Mouse (Mus musculus) heart, embryonic 15.5 days (tissue): ENCODE data around the gene Mmp23. TPM values are rescaled to one million over a fixed set of nuclear protein-coding genes. Genes with fewer than 3 reads are reported as not detected.
A peak's percentile ranks its signal among the peaks of the same experiment; 100 is the strongest.

ENCODE experiments used
- ATAC-seq: fragments of 200-750 bp; cut with Nextera tagmentation; replicated peaks from 2 replicates; pipeline ENCODE4 v1.8.0; 2017; ENCODE audit warnings: low read depth, moderate TSS enrichment; ENCODE audit not compliant: insufficient number of reproducible peaks, insufficient read depth, low FRiP score
- H3K27ac ChIP-seq: fragments of 300-500 bp; sonication (generic); 2 replicates; pipeline ENCODE4 v1.5.1; 2015; ENCODE audit warnings: mild to moderate bottlenecking, inconsistent platforms
- H3K27me3 ChIP-seq: fragments of 300-500 bp; sonication (generic); 2 replicates; pipeline ENCODE4 v1.6.1; 2015; ENCODE audit warnings: inconsistent platforms
- H3K36me3 ChIP-seq: fragments of 300-500 bp; sonication (generic); 2 replicates; pipeline ENCODE4 v1.6.1; 2015; ENCODE audit warnings: mild to moderate bottlenecking, inconsistent platforms
- H3K4me1 ChIP-seq: fragments of 300-500 bp; sonication (generic); replicated peaks from 2 replicates; pipeline ENCODE4 v1.6.1; 2015; ENCODE audit warnings: inconsistent platforms
- H3K4me2 ChIP-seq: fragments of 300-500 bp; sonication (generic); 2 replicates; pipeline ENCODE4 v1.6.1; 2015; ENCODE audit warnings: inconsistent platforms, mild to moderate bottlenecking, moderate library complexity
- H3K4me3 ChIP-seq: fragments of 300-500 bp; sonication (generic); 2 replicates; pipeline ENCODE4 v1.5.1; 2015; ENCODE audit warnings: mild to moderate bottlenecking, inconsistent platforms
- H3K9ac ChIP-seq: fragments of 300-500 bp; sonication (generic); 2 replicates; pipeline ENCODE4 v1.6.1; 2015; ENCODE audit warnings: mild to moderate bottlenecking, inconsistent platforms
- H3K9me3 ChIP-seq: fragments of 300-500 bp; sonication (generic); replicated peaks from 2 replicates; pipeline ENCODE4 v1.6.1; 2016; ENCODE audit warnings: inconsistent platforms
- WGBS: fragments of 180-500 bp; shearing (Covaris S2); methylation state at CpG from one replicate; pipeline ENCODE4 v1.1.7; 2015; ENCODE audit warnings: mixed read lengths; 5-methylcytosine and 5-hydroxymethylcytosine counted together
- polyA plus RNA-seq: library from polyadenylated mRNA; unstranded; fragments of >200 nt; fragmentation: Nextera tagmentation; extraction: Ambion mirVana; gene quantifications from 2 replicates; pipeline ENCODE4 v1.2.1, GENCODE M21; 2015

The Mmp23 gene
- polyA plus RNA-seq, 1 experiment from 2014 or later, result 65.5 TPM

- no peak overlapping the region for H3K9ac ChIP-seq
- ATAC-seq, result no peak
- H3K4me3 ChIP-seq, result no peak overlapping the region
- no peaks in the 10 kb centered on the region for H3K27me3 ChIP-seq
- 0 out of 2 replicates have a peak, but pooled peaks cover under 1% of the 10 kb centered on the region for H3K4me1 ChIP-seq
- peaks cover 71% of the 10 kb centered on the region for H3K36me3 ChIP-seq
- H3K4me2 ChIP-seq, result no peak overlapping the region
- H3K27ac ChIP-seq, result no peak overlapping the region
- WGBS, result 78% methylated on average over 5 of the region's 5 CpGs
- no peaks in the 10 kb centered on the region for H3K9me3 ChIP-seq
Observed at GRCm38 (mm10) chr4:155618321-155618720, 34.9 kb downstream of the Mmp23 start.

- H3K27ac ChIP-seq, result no peak overlapping the region
- H3K36me3 ChIP-seq, result peaks cover 80% of the 10 kb centered on the region
- ATAC-seq, result no peak
- 92% methylated on average over 3 of the region's 3 CpGs for WGBS
- no peak overlapping the region for H3K9ac ChIP-seq
- no peak overlapping the region for H3K4me3 ChIP-seq
- no peak overlapping the region for H3K4me2 ChIP-seq
- H3K27me3 ChIP-seq, result no peaks in the 10 kb centered on the region
- H3K9me3 ChIP-seq, result no peaks in the 10 kb centered on the region
- H3K4me1 ChIP-seq, result no peaks in the 10 kb centered on the region
Observed at GRCm38 (mm10) chr4:155613264-155613663, 39.9 kb downstream of the Mmp23 start.

GRCm38 (mm10) chr4:155611860-155612259 lies 41.3 kb downstream of the Mmp23 start:
- Histone ChIP-seq H3K27ac (no peak overlapping the region), H3K4me2 (no peak overlapping the region), H3K9ac (no peak overlapping the region), H3K27me3 (no peaks in the 10 kb centered on the region), H3K4me3 (no peak overlapping the region), H3K36me3 (peaks cover 66% of the 10 kb centered on the region), H3K4me1 (no peaks in the 10 kb centered on the region), H3K9me3 (no peaks in the 10 kb centered on the region)
- ATAC-seq, result no peak
- 80% methylated on average over 3 of the region's 3 CpGs for WGBS

- no peaks in the 10 kb centered on the region for H3K9me3 ChIP-seq
- peaks cover 26% of the 10 kb centered on the region; the same call in 1 of the 2 replicates for H3K36me3 ChIP-seq
- H3K27ac ChIP-seq, result no peak overlapping the region
- no peak overlapping the region for H3K9ac ChIP-seq
- 80% methylated on average over 2 of the region's 2 CpGs for WGBS
- no peak overlapping the region for H3K4me2 ChIP-seq
- H3K4me1 ChIP-seq, result peaks cover 12% of the 10 kb centered on the region
- no peak for ATAC-seq
- no peaks in the 10 kb centered on the region for H3K27me3 ChIP-seq
- no peak overlapping the region for H3K4me3 ChIP-seq
Observed at GRCm38 (mm10) chr4:155606825-155607224, 46.4 kb downstream of the Mmp23 start.

GRCm38 (mm10) chr4:155605132-155605531 lies 48.1 kb downstream of the Mmp23 start:
- no peak overlapping the region for H3K27ac ChIP-seq
- no peaks in the 10 kb centered on the region for H3K9me3 ChIP-seq
- H3K9ac ChIP-seq, result no peak overlapping the region
- WGBS, result 96% methylated on average over 4 of the region's 4 CpGs
- H3K36me3 ChIP-seq, result peaks cover 11% of the 10 kb centered on the region; the same call in 1 of the 2 replicates
- H3K4me3 ChIP-seq, result no peak overlapping the region
- no peaks in the 10 kb centered on the region for H3K27me3 ChIP-seq
- no peak overlapping the region for H3K4me2 ChIP-seq
- peaks cover 15% of the 10 kb centered on the region for H3K4me1 ChIP-seq
- no peak for ATAC-seq

GRCm38 (mm10) chr4:155603801-155604200 lies 49.4 kb downstream of the Mmp23 start:
- no peaks in the 10 kb centered on the region for H3K9me3 ChIP-seq
- H3K4me3 ChIP-seq, result no peak overlapping the region
- no peaks in the 10 kb centered on the region for H3K27me3 ChIP-seq
- H3K4me2 ChIP-seq, result no peak overlapping the region
- no peak overlapping the region for H3K27ac ChIP-seq
- WGBS, result 92% methylated on average over 6 of the region's 6 CpGs
- no peak overlapping the region for H3K9ac ChIP-seq
- H3K36me3 ChIP-seq, result peaks cover 3% of the 10 kb centered on the region; the same call in 1 of the 2 replicates
- no peak for ATAC-seq
- H3K4me1 ChIP-seq, result peaks cover 18% of the 10 kb centered on the region

GRCm38 (mm10) chr4:155602753-155603152 lies 50.4 kb downstream of the Mmp23 start:
- Histone ChIP-seq H3K9ac (no peak overlapping the region), H3K27ac (no peak overlapping the region), H3K27me3 (no peaks in the 10 kb centered on the region), H3K4me2 (peak overlapping the region; percentile 96), H3K4me3 (peak overlapping the region; percentile 99; the same call in 1 of the 2 replicates), H3K9me3 (no peaks in the 10 kb centered on the region), H3K4me1 (peaks cover 18% of the 10 kb centered on the region), H3K36me3 (peaks cover 3% of the 10 kb centered on the region; the same call in 1 of the 2 replicates)
- ATAC-seq, result no peak
- WGBS, result 94% methylated on average over 1 of the region's 1 CpGs

- H3K4me1 ChIP-seq, result peaks cover 18% of the 10 kb centered on the region
- H3K4me2 ChIP-seq, result peak overlapping the region; percentile 96
- H3K36me3 ChIP-seq, result peaks cover 3% of the 10 kb centered on the region; the same call in 1 of the 2 replicates
- H3K9ac ChIP-seq, result peak overlapping the region; percentile 96
- H3K27ac ChIP-seq, result peak overlapping the region; percentile 99
- H3K4me3 ChIP-seq, result peak overlapping the region; percentile 99
- H3K27me3 ChIP-seq, result no peaks in the 10 kb centered on the region
- 2% methylated on average over 29 of the region's 31 CpGs for WGBS
- no peak for ATAC-seq
- no peaks in the 10 kb centered on the region for H3K9me3 ChIP-seq
Observed at GRCm38 (mm10) chr4:155601997-155602456, 51.2 kb downstream of the Mmp23 start.

- Histone ChIP-seq H3K4me2 (peak within 1 kb of the TSS; percentile 96), H3K4me1 (peaks cover 18% of the 10 kb centered on the region), H3K36me3 (peaks cover 3% of the 10 kb centered on the region; the same call in 1 of the 2 replicates), H3K27me3 (no peaks in the 10 kb centered on the region), H3K9ac (peak within 1 kb of the TSS; percentile 96), H3K9me3 (no peaks in the 10 kb centered on the region), H3K27ac (peak within 1 kb of the TSS; percentile 99), H3K4me3 (peak within 1 kb of the TSS; percentile 99)
- WGBS, result under 1% methylated on average over 61 of the region's 65 CpGs
- peak; percentile 95 for ATAC-seq
Observed at GRCm38 (mm10) chr4:155601091-155601996, 51.8 kb downstream of the Mmp23 start, which contains the start of gene Slc35e2. TSS of gene Slc35e2 (plus strand) at chr4:155601416.
